Mouse (Mus musculus): Measurements from ENCODE around the gene Prl7a1. TPM values are rescaled to one million over a fixed set of nuclear protein-coding genes. Genes with fewer than 3 reads are reported as not detected.

Gene Prl7a1
- not detected for polyA plus RNA-seq (2014; fragmentation: Illumina TruSeq; extraction: RNeasy Lipid Tissue Mini Kit (QIAGEN cat#74804))

GRCm38 (mm10) chr13:27642393-27642792 is at the start of gene Prl7a1:
Gene Prl7a1, minus strand, starts transcription at chr13:27642493.

GRCm38 (mm10) chr13:27667936-27668335 is 25.6 kb upstream of the Prl7a1 start, which contains the start of gene Prl7a2:
Gene Prl7a2, minus strand, starts transcription at chr13:27668036.

DNA sequence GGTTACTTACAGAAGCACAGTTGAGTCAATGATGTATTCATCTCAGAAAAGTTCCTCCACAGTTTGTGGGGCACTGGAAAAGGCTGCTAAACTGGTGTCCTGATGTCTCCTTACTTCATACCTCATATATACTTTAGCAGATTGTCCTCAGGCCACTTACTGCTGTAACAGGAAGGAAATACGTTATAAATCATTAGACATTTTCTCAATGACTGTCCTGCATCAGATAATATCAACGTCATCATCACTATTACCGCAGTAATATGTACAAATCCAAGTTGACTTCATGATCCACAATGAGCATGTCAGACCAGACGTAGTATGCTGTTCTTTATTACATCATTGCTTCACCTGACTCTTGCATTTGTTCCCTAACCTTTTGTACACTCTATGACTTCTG is 31.8 kb downstream of the Prl7a1 start, which contains the start of gene Prl7b1:
Gene Prl7b1 (minus strand): TSS at position 101 of the 400 bp plus-strand sequence.

Other genes with a start within 250 kb of the Prl7a1 start
- gene Prl8a6, start 203.8 kb downstream of the Prl7a1 start, polyA plus RNA-seq (2014; fragmentation: Illumina TruSeq; extraction: RNeasy Lipid Tissue Mini Kit (QIAGEN cat#74804)): not detected
- not detected for gene Prl8a8, start 129.3 kb downstream of the Prl7a1 start, polyA plus RNA-seq (2014; fragmentation: Illumina TruSeq; extraction: RNeasy Lipid Tissue Mini Kit (QIAGEN cat#74804))
- gene Prl8a9, start 77.9 kb downstream of the Prl7a1 start, polyA plus RNA-seq (2014; fragmentation: Illumina TruSeq; extraction: RNeasy Lipid Tissue Mini Kit (QIAGEN cat#74804)): not detected
- not detected for gene Prl8a1, start 60.3 kb downstream of the Prl7a1 start, polyA plus RNA-seq (2014; fragmentation: Illumina TruSeq; extraction: RNeasy Lipid Tissue Mini Kit (QIAGEN cat#74804))
- gene Prl7b1, start 31.9 kb downstream of the Prl7a1 start, polyA plus RNA-seq (2014; fragmentation: Illumina TruSeq; extraction: RNeasy Lipid Tissue Mini Kit (QIAGEN cat#74804)): not detected
- gene Prl7a2, start 25.5 kb upstream of the Prl7a1 start, polyA plus RNA-seq (2014; fragmentation: Illumina TruSeq; extraction: RNeasy Lipid Tissue Mini Kit (QIAGEN cat#74804)): not detected
- not detected for gene Prl7d1, start 74.2 kb upstream of the Prl7a1 start, polyA plus RNA-seq (2014; fragmentation: Illumina TruSeq; extraction: RNeasy Lipid Tissue Mini Kit (QIAGEN cat#74804))
- not detected for gene Prl7c1, start 138.3 kb upstream of the Prl7a1 start, polyA plus RNA-seq (2014; fragmentation: Illumina TruSeq; extraction: RNeasy Lipid Tissue Mini Kit (QIAGEN cat#74804))
- gene Prl2a1, start 159.2 kb upstream of the Prl7a1 start, polyA plus RNA-seq (2014; fragmentation: Illumina TruSeq; extraction: RNeasy Lipid Tissue Mini Kit (QIAGEN cat#74804)): not detected
- not detected for gene Prl2c1, start 206.8 kb upstream of the Prl7a1 start, polyA plus RNA-seq (2014; fragmentation: Illumina TruSeq; extraction: RNeasy Lipid Tissue Mini Kit (QIAGEN cat#74804))